Mouse (Mus musculus): ENCODE data around the gene Cuedc1.

- no peak for TF ChIP-seq CTCF (IDR thresholded peaks at IDR 0.05; ENCODE audit: insufficient read depth, low read depth, low read length)
- no peak for TF ChIP-seq POLR2A (IDR thresholded peaks at IDR 0.05; ENCODE audit: insufficient read depth, low read depth, low read length)
Measured at GRCm38 (mm10) chr11:88240736-88241353, 143.0 kb downstream of the Cuedc1 start.
